In genomic region chr6:98590989-98591388, GRCm38 (mm10) we compare ENCODE assay signal across 25 mouse cellular contexts.
"Had no signal": no experiment of that assay in that cellular context is flagged by ENCODE, and none has a peak within 500 bp of the region (broad histone marks: within the 10 kb centered on the region; RNA-seq: fewer than 3 reads in every experiment).

No protein-coding gene starts in this region.

- H3K27ac ChIP-seq: heart, adult 2 months; heart, embryonic 13.5 days; heart, embryonic 15.5 days; hindbrain, embryonic 15.5 days; hindbrain, postnatal 0 days; kidney, embryonic 15.5 days; kidney, postnatal 0 days; limb, embryonic 10.5 days; limb, embryonic 12.5 days; liver, embryonic 13.5 days; liver, embryonic 15.5 days had no signal

- H3K27me3 ChIP-seq: heart, embryonic 13.5 days; heart, embryonic 15.5 days; hindbrain, embryonic 15.5 days; kidney, embryonic 15.5 days; limb, embryonic 12.5 days; liver, embryonic 13.5 days; liver, embryonic 15.5 days had no signal

- H3K36me3 ChIP-seq: heart, embryonic 13.5 days; heart, embryonic 15.5 days; hindbrain, embryonic 15.5 days; kidney, embryonic 15.5 days; limb, embryonic 10.5 days; limb, embryonic 12.5 days; liver, embryonic 13.5 days; liver, embryonic 15.5 days had no signal

- ATAC-seq: forebrain, postnatal 0 days; hindbrain, postnatal 0 days; intestine, embryonic 16.5 days had no signal

- DNase-seq: forebrain, postnatal 0 days; gastrocnemius, postnatal 14 days; gastrocnemius, postnatal 36 days; heart, adult 11 months; heart, adult 2 months; heart, postnatal 14 days; heart, postnatal 36 days; kidney, adult 11 months; kidney, adult 2 months; kidney, adult 9 months; kidney, postnatal 14 days; kidney, postnatal 36 days; layer of hippocampus, postnatal 36 days; liver, embryonic 13.5 days had no signal

- H3K4me3 ChIP-seq: heart, adult 2 months; heart, embryonic 13.5 days; heart, embryonic 15.5 days; hindbrain, embryonic 15.5 days; kidney, embryonic 15.5 days; limb, embryonic 10.5 days; limb, embryonic 12.5 days; liver, embryonic 13.5 days; liver, embryonic 15.5 days had no signal

- H3K4me1 ChIP-seq: heart, embryonic 13.5 days; heart, embryonic 15.5 days; hindbrain, embryonic 15.5 days; kidney, embryonic 15.5 days; limb, embryonic 10.5 days; limb, embryonic 12.5 days; liver, embryonic 13.5 days; liver, embryonic 15.5 days had no signal

- H3K4me2 ChIP-seq: heart, embryonic 11.5 days; heart, embryonic 13.5 days; heart, embryonic 15.5 days; hindbrain, embryonic 15.5 days; kidney, embryonic 15.5 days; limb, embryonic 12.5 days; liver, embryonic 13.5 days; liver, embryonic 15.5 days had no signal

- H3K9me3 ChIP-seq: heart, embryonic 13.5 days; heart, embryonic 15.5 days; hindbrain, embryonic 15.5 days; kidney, embryonic 15.5 days; limb, embryonic 10.5 days; limb, embryonic 12.5 days; liver, embryonic 13.5 days; liver, embryonic 15.5 days had no signal

- H3K9ac ChIP-seq: forebrain, postnatal 0 days; heart, embryonic 13.5 days; heart, embryonic 15.5 days; hindbrain, embryonic 15.5 days; kidney, embryonic 15.5 days; limb, embryonic 12.5 days; liver, embryonic 13.5 days; liver, embryonic 15.5 days had no signal
